Mouse (Mus musculus) liver, adult 2 months (tissue): Measurements from ENCODE around the gene Fbxl17. TPM values are rescaled to one million over a fixed set of nuclear protein-coding genes. Genes with fewer than 3 reads are reported as not detected.

Experiments used
- DNase-seq: peaks from one replicate; pipeline ENCODE4 v3.0.0-alpha.2; 2011; ENCODE audit warnings: low read depth, low spot score; ENCODE audit errors: extremely low read depth
- H3K27ac ChIP-seq: fragments of 200-500 bp; replicated peaks from 2 replicates; pipeline ENCODE4 v1.5.1; 2012; ENCODE audit warnings: low read depth, mild to moderate bottlenecking, control low read depth, inconsistent platforms, low read length; ENCODE audit not compliant: insufficient read depth
- H3K27me3 ChIP-seq: fragments of 200-500 bp; 2 replicates; pipeline ENCODE4 v1.6.1; 2012; ENCODE audit warnings: mild to moderate bottlenecking, moderate library complexity, low read length, inconsistent platforms; ENCODE audit not compliant: control insufficient read depth, insufficient read depth
- H3K36me3 ChIP-seq: fragments of 200-500 bp; 2 replicates; pipeline ENCODE4 v1.6.1; 2012; ENCODE audit warnings: low read length, inconsistent platforms; ENCODE audit not compliant: control insufficient read depth, insufficient read depth
- H3K4me1 ChIP-seq: fragments of 200-500 bp; 2 replicates; pipeline ENCODE4 v1.6.1; 2011; ENCODE audit warnings: low read length; ENCODE audit not compliant: control insufficient read depth, insufficient read depth
- H3K4me3 ChIP-seq: fragments of 200-500 bp; 2 replicates; pipeline ENCODE4 v1.5.1; 2011; ENCODE audit warnings: low read depth, mild to moderate bottlenecking, control low read depth, low read length, moderate library complexity; ENCODE audit not compliant: insufficient read depth
- H3K79me2 ChIP-seq: fragments of 200-500 bp; 2 replicates; pipeline ENCODE4 v1.6.1; 2012; ENCODE audit warnings: inconsistent platforms, mild to moderate bottlenecking, low read length, moderate library complexity; ENCODE audit not compliant: control insufficient read depth, insufficient read depth
- H3K9ac ChIP-seq: fragments of 200-500 bp; 2 replicates; pipeline ENCODE4 v1.6.1; 2012; ENCODE audit warnings: low read depth, mild to moderate bottlenecking, control low read depth, inconsistent platforms, low read length
- CTCF ChIP-seq: fragments of 200-500 bp; IDR thresholded peaks from 2 replicates; pipeline ENCODE4 v1.5.1; 2011; ENCODE audit warnings: low read depth, low read length, control low read depth
- POLR2A ChIP-seq: fragments of 200-500 bp; IDR thresholded peaks from 2 replicates; pipeline ENCODE4 v1.6.1; 2011; ENCODE audit warnings: low read length, control low read depth; ENCODE audit not compliant: insufficient read depth; ENCODE audit errors: extremely low read depth
- WGBS: fragments of 180-500 bp; shearing (Covaris S2); methylation state at CpG from one replicate; pipeline ENCODE4 v1.1.7; 2018; 5-methylcytosine and 5-hydroxymethylcytosine counted together
- polyA plus RNA-seq: library from polyadenylated mRNA; depleted of rRNA; stranded (reverse); fragments of >200 nt; gene quantifications from 2 replicates; pipeline ENCODE4 v1.2.3, GENCODE M21; 2012
- total RNA-seq: library from RNA; depleted of rRNA; stranded (reverse); fragments of >200 nt; gene quantifications from 2 replicates; pipeline ENCODE4 v1.2.3, GENCODE M21; 2014

Fbxl17 gene
- total and polyA plus RNA-seq, 2 experiments, result 5.4 to 12.2 TPM

DNA sequence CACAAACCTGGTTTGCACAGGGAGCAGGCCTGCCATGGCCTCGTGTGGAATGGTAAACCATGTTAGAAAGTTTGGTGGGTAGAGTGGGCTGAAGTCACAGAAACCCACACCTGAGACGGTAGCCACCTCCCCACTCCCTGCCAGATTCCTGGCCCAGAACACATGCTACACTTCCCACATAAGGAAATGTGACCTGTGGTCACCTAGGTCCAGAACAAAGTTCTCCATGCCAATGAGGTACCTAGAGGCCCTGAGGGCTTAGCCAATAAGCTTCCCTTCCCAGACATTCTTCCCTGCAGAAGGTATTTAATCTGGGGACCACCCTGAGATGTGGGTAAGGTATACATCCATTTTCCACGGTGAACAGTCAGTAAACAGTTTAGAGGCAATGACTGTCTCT, 409.7 kb downstream of the Fbxl17 start:
- TF ChIP-seq POLR2A (no peak), CTCF (no peak)
- H3K79me2 ChIP-seq, result peaks cover 3% of the 10 kb centered on the region; the same call in 1 of the 2 replicates
- WGBS, result 85% methylated on average over 3 of the region's 3 CpGs

DNA sequence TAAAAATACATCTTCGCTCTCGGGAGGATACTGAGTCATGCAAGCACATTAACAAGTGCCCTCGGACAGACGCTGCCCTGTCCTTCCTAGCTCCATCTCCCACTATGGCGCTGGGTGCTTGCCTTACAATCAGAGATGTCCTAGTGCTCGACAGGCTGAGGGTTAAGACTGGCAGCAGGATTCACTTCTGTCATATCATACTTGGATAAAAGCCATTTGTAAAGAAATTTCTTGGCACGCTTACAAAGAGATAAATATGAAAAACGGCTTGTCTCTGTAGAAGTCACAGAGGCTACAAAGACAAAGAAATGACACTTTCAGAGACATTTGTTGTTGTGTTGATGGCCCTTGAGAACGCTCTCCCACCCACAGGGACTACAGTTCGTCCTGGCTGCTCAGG, 412.6 kb downstream of the Fbxl17 start:
- Histone ChIP-seq H3K27ac (no peak overlapping the region), H3K9ac (no peak overlapping the region), H3K27me3 (no peaks in the 10 kb centered on the region), H3K4me3 (no peak overlapping the region), H3K4me1 (peaks cover 2% of the 10 kb centered on the region; the same call in 1 of the 2 replicates), H3K36me3 (no peaks in the 10 kb centered on the region), H3K79me2 (no peaks in the 10 kb centered on the region; the same call in 1 of the 2 replicates)
- WGBS, result 75% methylated on average over 10 of the region's 10 CpGs
- DNase-seq, result no peak
- TF ChIP-seq POLR2A (no peak), CTCF (no peak)

More for the DNA sequence above, 409.7 kb downstream of the Fbxl17 start:
- DNase-seq, result no peak
- H3K36me3 ChIP-seq, result no peaks in the 10 kb centered on the region
- no peak overlapping the region for H3K27ac ChIP-seq
- H3K27me3 ChIP-seq, result no peaks in the 10 kb centered on the region
- H3K4me1 ChIP-seq, result peaks cover 2% of the 10 kb centered on the region
- H3K9ac ChIP-seq, result no peak overlapping the region
- no peak overlapping the region for H3K4me3 ChIP-seq

DNA sequence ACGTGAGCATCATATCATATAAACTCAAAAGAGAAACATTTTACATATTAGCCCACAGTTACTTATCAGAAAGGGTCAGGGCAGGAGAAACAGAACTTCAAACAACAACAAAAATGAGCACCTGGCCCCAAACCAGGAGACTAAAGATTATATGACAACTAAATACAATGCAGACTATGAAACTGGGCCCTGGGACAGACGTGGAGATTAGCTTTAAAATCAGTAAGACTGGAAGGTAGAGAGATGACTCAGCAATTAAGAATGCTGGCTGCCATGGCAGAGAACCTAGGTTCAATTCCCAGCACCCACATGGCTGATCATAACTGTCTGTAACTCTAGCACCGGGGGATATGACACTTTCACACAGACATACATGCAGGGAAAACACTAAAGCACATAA, 413.3 kb downstream of the Fbxl17 start:
- Histone ChIP-seq H3K27me3 (no peaks in the 10 kb centered on the region), H3K9ac (no peak overlapping the region), H3K27ac (no peak overlapping the region), H3K79me2 (no peaks in the 10 kb centered on the region; the same call in 1 of the 2 replicates), H3K36me3 (no peaks in the 10 kb centered on the region), H3K4me1 (peaks cover 2% of the 10 kb centered on the region; the same call in 1 of the 2 replicates), H3K4me3 (no peak overlapping the region)
- WGBS, result 66% methylated on average over 3 of the region's 3 CpGs
- DNase-seq, result no peak
- TF ChIP-seq CTCF (no peak), POLR2A (no peak)

DNA sequence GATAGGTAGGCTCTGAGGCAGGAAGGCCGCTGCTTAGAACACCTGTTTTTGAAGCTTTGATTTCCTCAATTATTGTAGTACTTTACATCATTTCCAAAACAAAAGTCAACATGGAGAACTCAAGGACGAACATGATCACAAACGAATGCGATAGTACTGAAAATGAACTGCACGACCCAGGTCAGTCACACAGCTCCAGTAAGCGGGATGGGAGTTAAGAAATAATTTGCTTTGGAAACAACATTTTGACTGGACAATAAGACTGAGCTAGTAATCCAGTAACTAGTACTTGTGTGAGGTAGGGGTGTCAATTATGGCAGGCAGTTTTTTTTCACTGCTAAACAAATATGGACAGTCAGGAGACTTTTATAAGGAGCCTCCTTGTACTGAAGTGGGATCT, 414.6 kb downstream of the Fbxl17 start:
- H3K36me3 ChIP-seq, result peaks cover under 1% of the 10 kb centered on the region; the same call in 1 of the 2 replicates
- peaks cover 2% of the 10 kb centered on the region; the same call in 1 of the 2 replicates for H3K4me1 ChIP-seq
- H3K9ac ChIP-seq, result no peak overlapping the region
- H3K27me3 ChIP-seq, result no peaks in the 10 kb centered on the region
- DNase-seq, result peak; percentile 63
- H3K27ac ChIP-seq, result no peak overlapping the region
- WGBS, result 29% methylated on average over 6 of the region's 6 CpGs
- TF ChIP-seq CTCF, result no peak
- no peak for TF ChIP-seq POLR2A
- H3K4me3 ChIP-seq, result no peak overlapping the region
- no peaks in the 10 kb centered on the region; the same call in 1 of the 2 replicates for H3K79me2 ChIP-seq

DNA sequence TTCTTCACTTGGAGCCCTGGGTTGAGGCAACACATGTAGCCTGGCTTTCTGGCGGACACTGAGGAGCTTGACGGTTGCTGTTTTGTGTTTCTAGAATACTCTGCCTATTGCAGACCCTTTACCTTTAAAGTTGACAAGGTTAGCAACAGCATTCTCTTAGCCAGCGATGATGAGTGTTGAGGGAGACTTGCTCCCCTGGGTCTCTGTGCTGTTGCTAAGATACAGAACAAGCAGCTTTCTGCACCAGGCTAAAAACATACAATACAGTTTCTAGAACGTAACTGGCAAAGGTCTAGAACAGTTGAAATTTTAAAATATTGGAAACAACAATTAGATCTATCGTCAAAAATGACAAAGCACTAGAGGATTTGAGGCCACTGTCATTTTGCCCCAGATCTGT, 420.7 kb downstream of the Fbxl17 start:
- WGBS, result 98% methylated on average over 5 of the region's 5 CpGs
- H3K27me3 ChIP-seq, result no peaks in the 10 kb centered on the region

DNA sequence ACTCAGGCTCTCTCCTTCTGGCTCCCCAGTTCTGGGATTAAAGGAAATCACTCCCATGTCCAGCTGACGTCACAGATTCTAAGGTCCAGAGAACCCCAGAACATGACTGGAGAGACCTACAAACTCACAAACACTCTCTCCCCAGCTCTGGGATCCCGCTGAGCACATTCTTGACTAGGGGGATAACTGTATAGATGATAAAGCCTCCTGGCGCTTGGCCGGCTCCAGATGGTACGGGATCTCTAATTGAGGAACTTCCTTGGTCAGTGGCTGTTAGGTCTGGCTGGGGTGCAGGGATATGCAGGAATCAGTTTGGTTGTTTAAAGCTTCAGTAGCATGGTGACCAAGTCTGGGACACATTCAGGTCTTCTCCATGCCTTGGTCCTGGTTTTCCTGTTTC, 422.3 kb downstream of the Fbxl17 start:
- TF ChIP-seq CTCF (no peak), POLR2A (no peak)
- Histone ChIP-seq H3K27ac (no peak overlapping the region), H3K4me1 (no peaks in the 10 kb centered on the region; the same call in 1 of the 2 replicates), H3K4me3 (no peak overlapping the region), H3K36me3 (peaks cover 2% of the 10 kb centered on the region; the same call in 1 of the 2 replicates), H3K9ac (no peak overlapping the region), H3K79me2 (no peaks in the 10 kb centered on the region), H3K27me3 (no peaks in the 10 kb centered on the region)
- DNase-seq, result no peak
- 82% methylated on average over 5 of the region's 5 CpGs for WGBS

More for the DNA sequence above, 420.7 kb downstream of the Fbxl17 start:
- H3K9ac ChIP-seq, result no peak overlapping the region
- H3K79me2 ChIP-seq, result no peaks in the 10 kb centered on the region
- H3K36me3 ChIP-seq, result peaks cover 2% of the 10 kb centered on the region; the same call in 1 of the 2 replicates
- H3K4me1 ChIP-seq, result no peaks in the 10 kb centered on the region; the same call in 1 of the 2 replicates
- no peak overlapping the region for H3K27ac ChIP-seq
- no peak overlapping the region for H3K4me3 ChIP-seq
- TF ChIP-seq POLR2A (no peak), CTCF (no peak)
- DNase-seq, result no peak
